Mouse (Mus musculus): Measurements from ENCODE around the gene Ddost. TPM values are rescaled to one million over a fixed set of nuclear protein-coding genes. Genes with fewer than 3 reads are reported as not detected.

Gene Ddost
- 200 and 227 TPM in 2 replicates for polyA plus RNA-seq (2014; fragmentation: Nextera tagmentation; extraction: Ambion mirVana)

DNA sequence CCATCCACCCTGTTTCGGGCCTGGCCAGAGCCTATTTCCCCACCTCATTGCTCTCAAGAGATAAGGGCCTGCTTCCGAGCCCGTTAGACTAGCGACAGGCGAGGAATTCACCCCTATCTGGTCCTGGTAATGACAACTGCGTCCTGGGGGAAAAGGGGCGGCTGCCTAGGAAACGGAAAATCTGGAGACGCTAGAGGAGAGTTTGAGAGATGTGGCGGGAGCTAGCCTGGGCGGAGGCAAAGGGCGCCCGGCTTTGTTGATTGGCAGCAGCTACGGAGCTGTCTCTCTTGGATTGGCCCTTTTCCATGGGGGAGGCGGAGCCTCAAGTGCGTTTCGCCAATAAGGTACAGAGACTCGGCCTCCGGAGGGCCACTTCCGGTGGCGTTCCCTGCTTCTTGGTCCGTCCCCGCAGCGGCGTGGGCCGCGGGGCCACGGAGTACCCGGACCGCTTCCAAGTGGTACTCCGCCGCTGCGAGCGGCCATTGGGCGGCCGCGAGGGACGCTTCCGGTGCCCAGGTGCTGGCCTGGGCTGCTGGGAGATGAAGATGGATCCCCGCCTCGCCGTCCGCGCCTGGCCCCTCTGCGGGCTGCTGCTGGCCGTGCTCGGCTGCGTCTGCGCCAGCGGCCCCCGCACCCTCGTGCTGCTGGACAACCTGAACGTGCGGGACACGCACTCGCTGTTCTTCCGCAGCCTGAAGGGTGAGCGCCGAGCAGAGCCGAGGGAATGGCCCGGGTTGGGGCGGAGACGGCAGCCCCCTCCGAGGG, at the start of gene Ddost:
Ddost (plus strand) TSS at position 391 of the 765 bp plus-strand sequence.
- H3K9me3 ChIP-seq (ENCODE audit: control insufficient read depth, low read length): no peaks in the 10 kb centered on the region
- peak; percentile 99 for ATAC-seq (replicated peaks; ENCODE audit: low FRiP score)
- peak within 1 kb of the TSS; percentile 83 for H3K4me2 ChIP-seq (ENCODE audit: low read depth, low read length, severe bottlenecking)
- H3K4me1 ChIP-seq (replicated peaks; ENCODE audit: control insufficient read depth, insufficient read depth, low read length): peaks cover 8% of the 10 kb centered on the region
- DNase-seq (ENCODE audit: low spot score): peak; percentile 98
- peak within 1 kb of the TSS; percentile 71 for H3K27ac ChIP-seq (ENCODE audit: low read depth, low read length)
- H3K27me3 ChIP-seq (ENCODE audit: control insufficient read depth, insufficient read depth, low read length): no peaks in the 10 kb centered on the region
- H3K36me3 ChIP-seq (ENCODE audit: control insufficient read depth, insufficient read depth, low read length): no peaks in the 10 kb centered on the region
- peak within 1 kb of the TSS; percentile 94 for H3K9ac ChIP-seq (ENCODE audit: low read length)
- under 1% methylated on average over 61 of the region's 64 CpGs for WGBS
- peak within 1 kb of the TSS; percentile 93 for H3K4me3 ChIP-seq (ENCODE audit: low read depth, low read length)

DNA sequence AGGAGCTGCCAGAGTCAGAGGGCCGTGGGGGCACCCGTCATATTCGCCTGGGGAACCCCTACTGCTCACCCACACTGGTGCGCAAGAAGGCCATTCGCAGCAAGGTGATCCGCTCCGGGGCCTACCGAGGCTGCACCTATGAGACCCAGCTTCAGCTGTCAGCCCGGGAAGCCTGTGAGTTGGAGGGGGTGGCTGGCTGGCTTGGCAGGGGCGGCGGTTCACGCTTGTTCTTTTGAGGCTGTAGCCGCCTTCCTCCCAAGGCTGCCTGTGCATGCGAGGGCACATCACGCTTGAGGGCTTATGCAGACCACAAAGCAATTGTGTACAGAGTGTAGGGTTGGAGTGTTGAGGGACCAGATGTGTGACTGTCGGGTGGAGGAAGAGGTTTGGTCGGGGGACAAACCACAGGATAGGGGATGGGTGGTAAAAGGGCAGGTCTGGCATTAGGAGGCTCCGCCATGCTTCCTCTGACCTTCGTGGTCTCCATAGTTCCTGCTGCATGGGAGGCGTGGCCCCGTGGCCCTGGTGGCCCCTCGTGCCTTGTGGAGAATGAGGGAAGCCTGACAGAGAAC, 47.3 kb upstream of the Ddost start:
- H3K27ac ChIP-seq (ENCODE audit: low read depth, low read length): no peak overlapping the region
- no peak overlapping the region for H3K4me3 ChIP-seq (ENCODE audit: low read depth, low read length)
- ATAC-seq (replicated peaks; ENCODE audit: low FRiP score): no peak
- peaks cover 5% of the 10 kb centered on the region; the same call in 1 of the 2 replicates for H3K4me1 ChIP-seq (replicated peaks; ENCODE audit: control insufficient read depth, insufficient read depth, low read length)
- peaks cover 19% of the 10 kb centered on the region for H3K27me3 ChIP-seq (ENCODE audit: control insufficient read depth, insufficient read depth, low read length)
- no peaks in the 10 kb centered on the region for H3K36me3 ChIP-seq (ENCODE audit: control insufficient read depth, insufficient read depth, low read length)
- no peak for DNase-seq (ENCODE audit: low spot score)
- H3K4me2 ChIP-seq (ENCODE audit: low read depth, low read length, severe bottlenecking): no peak overlapping the region
- no peak overlapping the region for H3K9ac ChIP-seq (ENCODE audit: low read length)
- H3K9me3 ChIP-seq (ENCODE audit: control insufficient read depth, low read length): no peaks in the 10 kb centered on the region
- WGBS: 85% methylated on average over 22 of the region's 22 CpGs

DNA sequence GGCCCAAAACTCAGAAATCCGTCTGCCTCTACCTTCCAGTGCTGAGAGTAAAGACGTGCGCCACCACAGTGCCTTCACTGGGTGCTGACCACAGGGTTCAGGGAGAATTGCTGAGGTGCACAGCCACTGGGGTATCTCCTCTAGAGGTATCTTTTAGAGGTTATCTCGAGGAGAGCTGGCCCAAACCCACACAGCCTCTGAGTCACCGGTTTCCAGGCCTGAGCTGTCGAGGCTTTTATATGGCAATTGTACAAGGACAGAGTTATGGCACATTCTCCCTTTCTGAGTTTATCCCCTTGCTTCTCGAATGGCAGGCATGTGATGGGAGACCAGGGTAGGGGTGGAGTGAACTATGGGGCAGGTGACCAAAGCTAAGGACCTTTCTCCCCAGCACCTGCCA, 45.9 kb upstream of the Ddost start:
- H3K27ac ChIP-seq (ENCODE audit: low read depth, low read length): no peak overlapping the region
- H3K9ac ChIP-seq (ENCODE audit: low read length): no peak overlapping the region
- no peak overlapping the region for H3K4me2 ChIP-seq (ENCODE audit: low read depth, low read length, severe bottlenecking)
- H3K4me3 ChIP-seq (ENCODE audit: low read depth, low read length): no peak overlapping the region
- H3K4me1 ChIP-seq (replicated peaks; ENCODE audit: control insufficient read depth, insufficient read depth, low read length): 0 out of 2 replicates have a peak, but pooled peaks cover 2% of the 10 kb centered on the region
- H3K27me3 ChIP-seq (ENCODE audit: control insufficient read depth, insufficient read depth, low read length): peaks cover 12% of the 10 kb centered on the region
- 81% methylated on average over 7 of the region's 7 CpGs for WGBS
- no peak for ATAC-seq (replicated peaks; ENCODE audit: low FRiP score)
- H3K9me3 ChIP-seq (ENCODE audit: control insufficient read depth, low read length): no peaks in the 10 kb centered on the region
- no peak for DNase-seq (ENCODE audit: low spot score)
- no peaks in the 10 kb centered on the region for H3K36me3 ChIP-seq (ENCODE audit: control insufficient read depth, insufficient read depth, low read length)

DNA sequence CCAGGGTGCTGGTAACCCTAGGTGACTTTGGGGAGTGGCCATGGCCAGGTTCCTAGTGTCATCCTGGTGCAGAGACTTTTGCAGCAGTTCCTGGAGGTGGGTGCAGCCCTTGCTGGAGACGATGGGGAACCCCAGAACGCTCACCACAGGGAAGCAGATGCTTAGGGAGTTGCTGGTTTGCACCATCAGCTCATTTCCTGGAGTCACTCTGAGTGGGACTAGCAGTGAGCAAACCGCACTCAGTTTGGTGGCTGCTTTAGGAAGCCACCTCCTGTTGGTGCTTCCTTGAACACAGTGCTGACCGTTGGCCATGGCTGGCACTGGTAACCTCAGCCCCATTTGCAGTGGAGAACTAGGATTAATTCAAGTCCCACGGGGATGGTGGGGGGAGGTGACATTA, 45.0 kb upstream of the Ddost start:
- 81% methylated on average over 5 of the region's 5 CpGs for WGBS
- ATAC-seq (replicated peaks; ENCODE audit: low FRiP score): no peak
- no peak for DNase-seq (ENCODE audit: low spot score)

DNA sequence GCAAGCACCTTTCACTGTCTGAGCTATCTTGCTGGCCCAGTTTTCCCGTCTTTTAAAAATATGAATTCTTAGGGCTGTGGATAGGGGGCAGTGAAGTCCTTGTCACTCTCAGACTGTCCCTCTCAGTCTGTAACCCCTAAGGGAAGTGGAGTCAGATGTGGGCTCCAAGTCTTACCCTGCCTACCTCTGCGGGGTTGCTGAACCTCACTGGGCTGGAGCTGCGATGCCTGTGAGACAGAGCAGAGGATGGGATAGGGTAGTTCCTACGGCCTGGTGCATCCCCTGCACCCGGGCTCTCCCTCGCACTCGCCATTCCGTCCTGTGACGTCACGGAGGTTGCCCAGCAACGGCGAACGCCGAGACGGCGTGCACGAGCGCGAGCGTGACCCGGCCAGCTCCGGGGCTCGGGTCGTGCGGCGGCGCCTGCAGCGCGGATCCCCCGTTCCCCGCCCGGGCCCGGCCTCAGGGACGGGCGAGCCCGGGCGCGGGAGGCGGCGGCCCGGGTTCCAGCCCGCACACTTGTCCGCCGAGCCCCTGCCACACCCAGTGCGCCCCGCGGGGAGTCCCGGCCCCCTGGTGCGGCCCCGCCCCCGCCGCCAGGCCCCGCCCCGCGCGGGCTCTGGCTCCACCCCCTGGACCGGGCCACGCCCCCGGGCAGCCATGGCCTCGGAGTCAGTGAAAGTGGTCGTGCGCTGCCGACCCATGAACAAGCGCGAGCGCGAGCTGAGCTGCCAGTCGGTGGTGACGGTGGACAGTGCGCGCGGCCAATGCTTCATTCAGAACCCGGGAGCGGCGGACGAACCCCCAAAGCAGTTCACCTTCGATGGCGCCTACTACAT, 42.5 kb upstream of the Ddost start:
- peak; percentile 95 for DNase-seq (ENCODE audit: low spot score)
- Histone ChIP-seq H3K4me3 (ENCODE audit: low read depth, low read length) (peak overlapping the region; percentile 65), H3K9ac (ENCODE audit: low read length) (peak overlapping the region; percentile 43), H3K27ac (ENCODE audit: low read depth, low read length) (no peak overlapping the region), H3K27me3 (ENCODE audit: control insufficient read depth, insufficient read depth, low read length) (peaks cover 11% of the 10 kb centered on the region), H3K36me3 (ENCODE audit: control insufficient read depth, insufficient read depth, low read length) (no peaks in the 10 kb centered on the region), H3K9me3 (ENCODE audit: control insufficient read depth, low read length) (no peaks in the 10 kb centered on the region), H3K4me2 (ENCODE audit: low read depth, low read length, severe bottlenecking) (peak overlapping the region; percentile 84), H3K4me1 (replicated peaks; ENCODE audit: control insufficient read depth, insufficient read depth, low read length) (0 out of 2 replicates have a peak, but pooled peaks cover 2% of the 10 kb centered on the region)
- ATAC-seq (replicated peaks; ENCODE audit: low FRiP score): peak; percentile 87
- WGBS: under 1% methylated on average over 73 of the region's 78 CpGs

More for the DNA sequence above, 45.0 kb upstream of the Ddost start:
- H3K9me3 ChIP-seq (ENCODE audit: control insufficient read depth, low read length): no peaks in the 10 kb centered on the region
- H3K4me1 ChIP-seq (replicated peaks; ENCODE audit: control insufficient read depth, insufficient read depth, low read length): 0 out of 2 replicates have a peak, but pooled peaks cover 2% of the 10 kb centered on the region
- no peak overlapping the region for H3K27ac ChIP-seq (ENCODE audit: low read depth, low read length)
- no peak overlapping the region for H3K4me2 ChIP-seq (ENCODE audit: low read depth, low read length, severe bottlenecking)
- peaks cover 11% of the 10 kb centered on the region for H3K27me3 ChIP-seq (ENCODE audit: control insufficient read depth, insufficient read depth, low read length)
- H3K4me3 ChIP-seq (ENCODE audit: low read depth, low read length): no peak overlapping the region
- H3K36me3 ChIP-seq (ENCODE audit: control insufficient read depth, insufficient read depth, low read length): no peaks in the 10 kb centered on the region
- no peak overlapping the region for H3K9ac ChIP-seq (ENCODE audit: low read length)

DNA sequence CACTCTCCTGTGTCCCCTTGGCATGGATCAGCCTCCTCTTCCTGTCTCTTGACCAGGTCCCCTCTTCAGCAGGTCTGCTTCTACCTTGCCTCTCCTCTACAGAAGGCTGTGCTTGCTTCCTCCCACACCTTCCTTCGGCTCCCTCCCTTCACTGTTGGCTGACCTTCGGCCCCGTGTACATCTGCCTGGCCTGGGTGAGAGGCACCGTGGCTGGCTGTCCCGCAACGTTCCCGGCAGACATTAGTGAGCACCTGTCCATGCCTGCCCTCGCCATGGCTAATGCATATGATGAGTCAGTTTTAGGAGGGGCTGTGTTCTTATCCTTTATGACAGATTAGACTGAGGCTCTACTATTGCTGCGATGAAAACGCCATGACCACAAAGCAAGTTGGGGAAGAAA, 36.7 kb upstream of the Ddost start:
- Histone ChIP-seq H3K9ac (ENCODE audit: low read length) (no peak overlapping the region), H3K4me1 (replicated peaks; ENCODE audit: control insufficient read depth, insufficient read depth, low read length) (no peaks in the 10 kb centered on the region), H3K4me2 (ENCODE audit: low read depth, low read length, severe bottlenecking) (no peak overlapping the region), H3K36me3 (ENCODE audit: control insufficient read depth, insufficient read depth, low read length) (no peaks in the 10 kb centered on the region), H3K27me3 (ENCODE audit: control insufficient read depth, insufficient read depth, low read length) (peaks cover 11% of the 10 kb centered on the region), H3K27ac (ENCODE audit: low read depth, low read length) (no peak overlapping the region), H3K9me3 (ENCODE audit: control insufficient read depth, low read length) (no peaks in the 10 kb centered on the region), H3K4me3 (ENCODE audit: low read depth, low read length) (no peak overlapping the region)
- DNase-seq (ENCODE audit: low spot score): no peak
- WGBS: 89% methylated on average over 10 of the region's 10 CpGs
- no peak for ATAC-seq (replicated peaks; ENCODE audit: low FRiP score)

DNA sequence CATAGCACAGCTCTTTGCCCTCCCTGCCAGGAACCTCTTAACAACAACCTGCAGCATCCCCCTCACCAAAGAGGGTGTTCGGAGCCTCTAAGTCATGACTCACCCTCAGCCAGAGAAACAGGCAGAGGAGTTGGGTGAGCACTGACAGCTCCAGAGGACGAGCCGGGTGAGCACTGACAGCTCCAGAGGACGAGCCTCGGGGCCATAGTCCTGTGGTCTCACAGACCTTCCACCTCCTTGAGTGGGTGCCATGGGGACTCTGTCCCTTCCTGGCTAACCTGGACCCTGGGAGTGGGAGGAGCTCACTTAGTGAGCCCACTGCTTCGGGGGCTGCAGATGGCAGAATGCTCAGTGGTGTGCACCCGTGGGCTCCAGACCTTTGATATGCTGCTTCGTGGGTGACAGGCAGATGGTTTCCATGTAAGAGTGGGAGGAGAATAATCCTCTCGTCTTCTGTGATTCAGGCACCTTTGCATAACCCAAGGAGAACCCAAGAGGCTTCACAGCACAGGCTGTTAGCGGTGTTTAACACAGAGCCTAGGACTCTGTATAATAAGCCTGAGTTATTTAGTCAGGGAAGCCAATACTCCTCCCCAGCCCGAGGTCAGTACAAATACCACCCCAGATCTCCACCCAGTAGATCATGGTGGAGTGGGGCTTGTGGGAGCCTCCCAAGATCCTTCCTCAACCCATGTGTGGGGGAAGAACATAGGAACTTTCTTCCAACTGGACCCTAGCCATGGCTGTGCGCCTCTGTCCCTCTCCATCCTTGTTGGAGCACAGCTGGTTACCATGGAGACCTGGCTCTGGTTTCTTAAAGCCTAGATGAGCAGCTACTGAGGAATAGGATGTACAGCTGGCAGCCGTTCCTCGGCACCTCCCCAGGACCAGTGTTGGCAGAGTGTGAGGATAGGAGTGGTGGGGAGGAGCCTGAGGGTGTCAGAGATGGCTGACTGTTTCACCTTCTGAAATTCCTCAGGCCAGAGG, 32.2 kb upstream of the Ddost start:
- Histone ChIP-seq H3K4me3 (ENCODE audit: low read depth, low read length) (no peak overlapping the region), H3K9ac (ENCODE audit: low read length) (no peak overlapping the region), H3K4me2 (ENCODE audit: low read depth, low read length, severe bottlenecking) (no peak overlapping the region), H3K36me3 (ENCODE audit: control insufficient read depth, insufficient read depth, low read length) (no peaks in the 10 kb centered on the region), H3K4me1 (replicated peaks; ENCODE audit: control insufficient read depth, insufficient read depth, low read length) (no peaks in the 10 kb centered on the region), H3K27ac (ENCODE audit: low read depth, low read length) (no peak overlapping the region), H3K27me3 (ENCODE audit: control insufficient read depth, insufficient read depth, low read length) (no peaks in the 10 kb centered on the region), H3K9me3 (ENCODE audit: control insufficient read depth, low read length) (no peaks in the 10 kb centered on the region)
- ATAC-seq (replicated peaks; ENCODE audit: low FRiP score): no peak
- no peak for DNase-seq (ENCODE audit: low spot score)
- WGBS: 78% methylated on average over 14 of the region's 14 CpGs
